Mouse (Mus musculus) limb, embryonic 14.5 days (tissue): ENCODE data around the gene Spryd3. TPM values are rescaled to one million over a fixed set of nuclear protein-coding genes. Genes with fewer than 3 reads are reported as not detected.

ENCODE experiments used
- ATAC-seq: fragments of 200-750 bp; cut with Nextera tagmentation; 2 replicates; pipeline ENCODE4 v1.8.0; 2017; ENCODE audit warnings: low read depth, moderate number of reproducible peaks, moderate TSS enrichment; ENCODE audit not compliant: low FRiP score
- DNase-seq: peaks from one replicate; pipeline ENCODE4 v3.0.0-alpha.2; 2015; ENCODE audit warnings: low spot score
- H3K27ac ChIP-seq: fragments of 300-500 bp; sonication (generic); replicated peaks from 2 replicates; pipeline ENCODE4 v1.5.1; 2014; ENCODE audit warnings: low read depth, mild to moderate bottlenecking, low read length, moderate library complexity, mixed read lengths
- H3K27me3 ChIP-seq: fragments of 300-500 bp; sonication (generic); 2 replicates; pipeline ENCODE4 v1.6.1; 2014; ENCODE audit warnings: low read length, mixed read lengths; ENCODE audit not compliant: control insufficient read depth, insufficient read depth
- H3K36me3 ChIP-seq: fragments of 300-500 bp; sonication (generic); 2 replicates; pipeline ENCODE4 v1.6.1; 2014; ENCODE audit warnings: mild to moderate bottlenecking, low read length, moderate library complexity, mixed read lengths; ENCODE audit not compliant: control insufficient read depth, insufficient read depth
- H3K4me1 ChIP-seq: fragments of 300-500 bp; sonication (generic); 2 replicates; pipeline ENCODE4 v1.6.1; 2014; ENCODE audit warnings: antibody characterized with exemption, low read length, mixed read lengths; ENCODE audit not compliant: control insufficient read depth, insufficient read depth
- H3K4me2 ChIP-seq: fragments of 300-500 bp; sonication (generic); replicated peaks from 2 replicates; pipeline ENCODE4 v1.6.1; 2014; ENCODE audit warnings: low read depth, mild to moderate bottlenecking, low read length, moderate library complexity; ENCODE audit not compliant: severe bottlenecking
- H3K4me3 ChIP-seq: fragments of 300-500 bp; sonication (generic); replicated peaks from 2 replicates; pipeline ENCODE4 v1.5.1; 2014; ENCODE audit warnings: low read length
- H3K9ac ChIP-seq: fragments of 300-500 bp; sonication (generic); 2 replicates; pipeline ENCODE4 v1.6.1; 2014; ENCODE audit warnings: mild to moderate bottlenecking, low read depth, low read length, moderate library complexity; ENCODE audit not compliant: severe bottlenecking
- H3K9me3 ChIP-seq: fragments of 300-500 bp; sonication (generic); 2 replicates; pipeline ENCODE4 v1.6.1; 2016; ENCODE audit warnings: low read length; ENCODE audit not compliant: control insufficient read depth
- POLR2A ChIP-seq: fragments of 200-500 bp; IDR thresholded peaks from 2 replicates; pipeline ENCODE4 v1.8.0; 2012; ENCODE audit warnings: inconsistent platforms, mild to moderate bottlenecking, moderate library complexity, borderline replicate concordance; ENCODE audit not compliant: insufficient read depth, insufficient read length; ENCODE audit errors: extremely low read depth
- WGBS: fragments of 180-500 bp; shearing (Covaris S2); extraction: QIAGEN DNeasy Blood & Tissue Kit; methylation state at CpG from one replicate; pipeline ENCODE4 v1.1.7; 2014; 5-methylcytosine and 5-hydroxymethylcytosine counted together
- polyA plus RNA-seq, 2 experiments: library from polyadenylated mRNA; depleted of rRNA in 1 of 2; stranded (reverse) in 1 of 2; unstranded in 1 of 2; fragments of >200 nt; fragmentation: Nextera tagmentation in 1 of 2; extraction: Ambion mirVana in 1 of 2; gene quantifications; 2 replicates each; pipeline versions ENCODE4 v1.2.1 to v1.2.3; 2012 to 2014

Spryd3 gene
- polyA plus RNA-seq (2012; rRNA removed) (37.4 and 39.8 TPM in 2 replicates), polyA plus RNA-seq (2014; fragmentation: Nextera tagmentation; extraction: Ambion mirVana) (18.7 and 18.9 TPM in 2 replicates)

- peak within 1 kb of the TSS; percentile 67; the same call in 1 of the 2 replicates for H3K27ac ChIP-seq
- TF ChIP-seq POLR2A, result peak; percentile 83; the same call in 1 of the 2 replicates
- H3K4me2 ChIP-seq, result peak within 1 kb of the TSS; percentile 84
- H3K4me3 ChIP-seq, result peak within 1 kb of the TSS; percentile 77
- no peaks in the 10 kb centered on the region for H3K9me3 ChIP-seq
- 0 out of 2 replicates have a peak, but pooled peaks cover 4% of the 10 kb centered on the region for H3K4me1 ChIP-seq
- DNase-seq (peak; percentile 92), ATAC-seq (peak; percentile 99)
- 2% methylated on average over 45 of the region's 50 CpGs for WGBS
- peak within 1 kb of the TSS; percentile 76 for H3K9ac ChIP-seq
- no peaks in the 10 kb centered on the region for H3K27me3 ChIP-seq
- H3K36me3 ChIP-seq, result peaks cover 23% of the 10 kb centered on the region
Observed at GRCm38 (mm10) chr15:102136129-102136758, at the start of gene Spryd3. Gene Spryd3 (minus strand): TSS chr15:102136234.

- ATAC-seq (no peak), DNase-seq (no peak)
- H3K9ac ChIP-seq, result no peak overlapping the region
- 64% methylated on average over 3 of the region's 3 CpGs for WGBS
- no peak overlapping the region for H3K27ac ChIP-seq
- no peaks in the 10 kb centered on the region for H3K9me3 ChIP-seq
- H3K36me3 ChIP-seq, result peaks cover 47% of the 10 kb centered on the region
- TF ChIP-seq POLR2A, result no peak
- no peak overlapping the region for H3K4me3 ChIP-seq
- H3K27me3 ChIP-seq, result no peaks in the 10 kb centered on the region
- H3K4me2 ChIP-seq, result no peak overlapping the region
- H3K4me1 ChIP-seq, result no peaks in the 10 kb centered on the region
Observed at GRCm38 (mm10) chr15:102183076-102183475, 47.0 kb upstream of the Spryd3 start.

GRCm38 (mm10) chr15:102179924-102180323 lies 43.9 kb upstream of the Spryd3 start:
- TF ChIP-seq POLR2A, result no peak
- Histone ChIP-seq H3K4me2 (no peak overlapping the region), H3K9me3 (no peaks in the 10 kb centered on the region), H3K36me3 (peaks cover 49% of the 10 kb centered on the region), H3K4me1 (no peaks in the 10 kb centered on the region), H3K4me3 (no peak overlapping the region), H3K27ac (no peak overlapping the region), H3K27me3 (no peaks in the 10 kb centered on the region), H3K9ac (no peak overlapping the region)
- ATAC-seq (no peak), DNase-seq (no peak)
- 91% methylated on average over 14 of the region's 14 CpGs for WGBS

- Histone ChIP-seq H3K4me2 (no peak overlapping the region), H3K36me3 (peaks cover 44% of the 10 kb centered on the region), H3K9me3 (no peaks in the 10 kb centered on the region), H3K27me3 (no peaks in the 10 kb centered on the region), H3K4me1 (no peaks in the 10 kb centered on the region), H3K4me3 (no peak overlapping the region), H3K27ac (no peak overlapping the region), H3K9ac (no peak overlapping the region)
- ATAC-seq (no peak), DNase-seq (no peak)
- no peak for TF ChIP-seq POLR2A
- 74% methylated on average over 9 of the region's 9 CpGs for WGBS
Observed at GRCm38 (mm10) chr15:102179106-102179505, 43.1 kb upstream of the Spryd3 start.

GRCm38 (mm10) chr15:102178279-102178678 lies 42.2 kb upstream of the Spryd3 start:
- no peak overlapping the region for H3K4me2 ChIP-seq
- DNase-seq (peak; percentile 82), ATAC-seq (no peak)
- no peak overlapping the region for H3K4me3 ChIP-seq
- H3K27me3 ChIP-seq, result no peaks in the 10 kb centered on the region
- TF ChIP-seq POLR2A, result no peak
- H3K36me3 ChIP-seq, result peaks cover 40% of the 10 kb centered on the region
- no peak overlapping the region for H3K27ac ChIP-seq
- H3K9ac ChIP-seq, result no peak overlapping the region
- 21% methylated on average over 4 of the region's 6 CpGs for WGBS
- H3K4me1 ChIP-seq, result no peaks in the 10 kb centered on the region
- no peaks in the 10 kb centered on the region for H3K9me3 ChIP-seq

- Histone ChIP-seq H3K9me3 (no peaks in the 10 kb centered on the region), H3K27ac (no peak overlapping the region), H3K27me3 (no peaks in the 10 kb centered on the region), H3K36me3 (peaks cover 40% of the 10 kb centered on the region), H3K9ac (no peak overlapping the region), H3K4me3 (no peak overlapping the region), H3K4me1 (no peaks in the 10 kb centered on the region), H3K4me2 (no peak overlapping the region)
- no peak for DNase-seq
- TF ChIP-seq POLR2A, result no peak
- no peak for ATAC-seq
- 89% methylated on average over 8 of the region's 8 CpGs for WGBS
Observed at GRCm38 (mm10) chr15:102177417-102177816, 41.4 kb upstream of the Spryd3 start.
